Mouse (Mus musculus) right cerebral cortex, postnatal 10 days (tissue): ENCODE results near the gene Phtf2.
A peak's percentile ranks its signal among the peaks of the same experiment; 100 is the strongest.
"Not testable (repeated sequence)": the region's sequence is repeated elsewhere in the genome, so short reads cannot be mapped to it uniquely, and the experiment has no call there.

Experiments
- DNase-seq, 2 experiments: peaks; one replicate each; pipeline ENCODE4 v3.0.0; 2021; ENCODE audit warnings: low spot score in 2 of 2

Phtf2 gene

DNA sequence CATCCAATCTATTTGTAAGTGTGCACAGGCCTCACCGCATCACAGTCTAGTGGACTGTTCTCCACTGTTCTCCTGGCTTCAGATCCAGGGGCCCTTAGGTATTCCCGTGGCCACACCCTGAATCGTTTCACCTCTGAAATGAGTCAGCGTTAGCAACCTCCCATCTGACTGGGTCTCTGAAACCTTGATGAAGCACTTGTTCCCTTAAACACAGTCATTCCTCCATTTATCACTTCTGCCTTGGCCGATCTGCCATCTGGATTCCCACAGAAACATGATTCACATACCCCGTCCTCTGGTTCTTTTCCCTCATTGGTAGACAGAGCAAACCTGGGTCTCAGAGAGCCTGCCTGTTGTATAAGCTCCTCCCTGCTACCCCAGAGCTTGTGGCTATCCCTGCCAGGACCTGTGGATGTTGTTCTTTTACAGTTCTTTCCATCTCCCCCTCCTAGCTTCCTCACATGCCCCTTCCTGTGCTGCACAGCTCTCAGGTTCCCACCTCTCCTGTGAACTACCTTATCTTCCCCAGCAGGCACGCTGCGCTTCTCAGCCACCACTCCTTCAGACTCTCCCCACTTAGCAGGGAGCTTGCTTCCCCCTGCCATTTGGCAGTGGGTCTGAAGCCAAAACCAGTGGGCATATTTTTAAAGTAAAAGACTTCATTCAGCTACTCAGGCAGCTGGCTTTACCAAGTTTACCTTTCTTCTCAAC, 103.5 kb downstream of the Phtf2 start:
- no peak for DNase-seq

DNA sequence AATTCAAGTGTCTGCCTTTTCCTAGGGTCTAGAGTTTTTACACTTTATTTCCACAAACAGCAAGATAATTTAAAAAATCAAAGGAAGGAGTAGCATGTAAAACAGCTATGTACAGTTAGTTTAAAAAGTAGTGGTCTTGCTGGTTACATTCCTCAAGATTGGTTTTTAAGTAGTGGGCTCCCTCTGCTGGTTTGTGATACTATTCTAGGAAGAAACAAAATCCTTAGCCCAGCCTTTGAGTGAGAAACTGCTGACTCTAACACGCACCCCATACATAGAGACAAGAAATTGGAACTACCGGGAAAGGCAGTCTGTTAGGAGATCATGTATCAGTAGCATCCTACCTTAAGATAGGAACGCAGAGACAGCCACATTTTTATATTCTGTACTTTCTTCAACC, 108.6 kb downstream of the Phtf2 start:
- peak in 1 of 2 experiments; percentile 43 for DNase-seq

DNA sequence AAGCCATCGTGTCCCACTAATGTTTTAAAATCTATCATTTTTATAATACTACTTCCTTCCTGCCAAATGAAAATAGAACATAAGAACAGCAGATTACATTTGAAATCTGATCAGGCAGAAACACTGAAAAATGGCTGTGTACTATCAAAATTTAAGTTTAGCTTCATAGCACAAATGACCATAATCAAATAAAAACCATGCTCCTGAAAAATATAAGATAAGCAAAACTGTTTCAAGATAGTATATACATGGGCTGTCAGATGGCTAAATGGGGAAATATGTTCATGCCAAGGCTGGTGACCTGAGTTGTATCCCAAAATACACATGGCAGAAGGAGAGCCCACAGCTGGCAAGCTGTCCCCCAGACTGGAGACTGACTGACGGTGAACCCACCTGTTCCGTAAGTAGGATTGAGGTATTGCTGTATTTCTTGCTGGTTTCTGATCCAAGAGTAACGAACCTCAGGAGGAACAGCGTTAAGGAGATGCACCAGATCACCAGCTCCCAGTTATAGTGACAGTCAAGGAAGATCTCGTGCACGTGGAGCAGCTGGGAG, 116.5 kb downstream of the Phtf2 start:
- no peak for DNase-seq

DNA sequence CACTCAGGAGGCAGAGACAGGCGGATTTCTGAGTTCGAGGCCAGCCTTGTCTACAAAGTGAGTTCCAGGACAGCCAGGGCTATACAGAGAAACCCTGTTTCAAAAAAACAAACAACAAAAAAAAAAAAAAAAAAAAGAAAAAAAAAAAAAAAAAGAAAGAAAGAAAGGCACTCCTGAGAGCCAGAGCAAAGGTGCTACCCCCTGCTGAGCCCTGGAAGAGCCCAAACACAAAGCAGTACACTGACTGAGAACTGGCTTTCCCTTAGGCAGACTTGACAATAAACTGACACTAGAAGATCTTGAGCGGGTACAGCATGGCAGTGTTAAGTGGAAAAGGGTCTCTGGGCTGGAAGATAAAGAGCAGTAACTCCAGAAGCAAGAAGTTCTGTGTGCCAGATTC, 119.5 kb downstream of the Phtf2 start:
- not testable (repeated sequence) for DNase-seq

DNA sequence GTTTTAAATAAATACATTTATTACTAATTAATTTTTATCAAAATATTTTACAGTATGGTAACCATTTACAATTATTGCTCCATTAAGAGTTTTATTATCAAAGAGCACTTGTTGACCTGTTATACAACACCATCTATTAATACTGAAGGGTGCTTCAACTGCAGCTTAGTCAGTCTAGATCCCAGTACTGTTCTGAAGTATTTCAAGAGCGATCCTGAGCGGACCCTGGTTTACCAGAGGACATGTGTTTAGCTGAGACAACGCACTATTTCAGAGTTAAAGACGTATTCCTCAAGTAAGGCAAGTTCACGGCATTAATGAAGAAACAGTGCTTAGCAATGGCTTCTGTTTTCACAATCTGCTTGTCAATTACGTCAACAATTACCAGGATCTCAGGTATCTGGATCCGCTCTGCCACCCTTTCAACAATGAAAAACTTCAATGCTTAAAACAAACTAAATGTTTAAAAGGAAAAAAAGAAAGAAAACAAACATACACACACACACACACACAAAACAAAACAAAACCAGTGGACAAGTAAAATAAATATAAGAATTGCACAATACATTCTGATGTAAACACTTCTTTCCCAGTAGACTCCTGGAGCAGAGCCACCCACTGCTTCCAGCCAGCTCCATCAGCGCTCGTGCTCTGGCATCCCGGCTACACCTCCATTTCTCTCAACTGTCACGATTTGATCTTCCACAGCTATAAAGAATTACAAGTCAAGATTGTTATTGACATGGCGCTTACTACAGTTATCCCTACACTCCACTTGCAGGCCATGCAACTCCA, 121.4 kb downstream of the Phtf2 start:
- no peak for DNase-seq

DNA sequence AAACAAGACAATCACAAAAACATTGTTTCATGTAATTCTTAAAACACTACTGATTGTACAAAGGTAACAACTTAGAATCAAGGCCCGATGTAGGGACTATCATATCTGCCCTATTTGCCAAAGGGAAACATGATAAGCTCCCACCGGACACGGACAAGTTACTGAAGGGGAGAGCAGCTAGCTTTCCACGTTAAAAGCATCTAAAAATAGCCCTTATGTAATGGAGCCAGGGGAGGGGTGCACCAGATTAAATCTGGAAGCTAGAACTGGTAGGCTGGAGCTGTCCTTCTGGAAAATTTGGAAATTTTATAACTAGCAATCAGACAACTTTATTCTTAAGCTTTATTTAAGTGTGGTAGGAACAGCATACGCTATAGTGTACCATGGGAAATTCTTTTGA, 122.2 kb downstream of the Phtf2 start:
- no peak for DNase-seq

DNA sequence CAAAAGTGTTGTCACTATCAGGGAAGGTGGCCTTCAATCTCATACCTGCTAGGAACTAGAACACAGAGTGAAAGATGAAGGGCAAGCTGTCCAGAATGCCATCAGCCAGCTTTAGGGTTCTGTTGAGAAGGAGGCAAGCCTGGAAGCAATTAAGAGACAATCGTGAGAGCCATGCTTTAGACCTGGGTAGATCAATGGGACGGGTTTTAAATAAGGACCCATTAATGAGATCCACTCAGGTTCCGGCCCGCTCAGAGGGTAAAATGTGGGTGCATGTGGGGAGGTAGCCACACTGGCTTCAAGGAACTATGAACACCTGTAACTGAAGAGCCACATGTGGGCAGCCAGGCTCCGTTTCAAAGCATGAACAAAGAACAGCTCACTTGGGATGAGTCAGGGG, 128.0 kb downstream of the Phtf2 start:
- DNase-seq: no peak

DNA sequence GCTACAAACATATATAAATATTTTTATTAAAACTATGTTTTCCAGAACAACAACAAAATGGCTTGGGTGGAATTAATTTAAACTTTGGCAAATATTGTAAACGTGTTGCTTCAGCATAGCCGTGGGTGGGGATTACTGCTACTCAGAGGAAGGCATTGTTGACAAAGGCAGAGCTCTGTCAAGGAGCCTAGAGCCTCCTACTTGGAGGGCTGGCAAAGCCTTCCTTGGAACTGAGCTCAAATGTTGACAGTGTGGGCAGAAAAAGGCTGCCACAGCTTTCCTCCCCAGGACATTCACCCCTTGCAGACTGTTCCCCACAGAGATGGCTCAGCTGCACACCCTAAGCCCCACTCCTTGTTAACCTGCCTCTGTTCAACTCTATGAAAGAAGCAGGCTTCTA, 128.8 kb downstream of the Phtf2 start:
- DNase-seq: no peak

DNA sequence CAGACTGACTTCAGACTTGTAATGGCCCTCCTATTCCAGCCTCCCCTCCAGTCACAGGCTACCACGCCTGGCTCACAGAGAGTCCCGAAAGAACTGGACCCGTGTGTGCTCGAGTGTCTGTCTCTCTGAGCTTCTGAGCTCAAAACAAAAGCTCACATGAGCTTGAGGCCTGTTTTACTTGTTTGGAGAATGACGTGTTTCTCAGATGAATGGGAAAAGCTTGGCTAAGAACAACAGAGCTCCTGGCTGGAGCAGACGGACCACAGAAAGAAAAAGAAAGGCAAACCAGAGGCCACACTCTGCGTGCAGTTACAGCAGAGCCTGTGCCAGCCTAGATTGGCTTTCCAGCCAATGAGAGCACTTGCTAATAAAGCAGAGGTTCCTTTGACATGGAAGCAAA, 130.2 kb downstream of the Phtf2 start:
- DNase-seq: peak; percentile 38 to 43

DNA sequence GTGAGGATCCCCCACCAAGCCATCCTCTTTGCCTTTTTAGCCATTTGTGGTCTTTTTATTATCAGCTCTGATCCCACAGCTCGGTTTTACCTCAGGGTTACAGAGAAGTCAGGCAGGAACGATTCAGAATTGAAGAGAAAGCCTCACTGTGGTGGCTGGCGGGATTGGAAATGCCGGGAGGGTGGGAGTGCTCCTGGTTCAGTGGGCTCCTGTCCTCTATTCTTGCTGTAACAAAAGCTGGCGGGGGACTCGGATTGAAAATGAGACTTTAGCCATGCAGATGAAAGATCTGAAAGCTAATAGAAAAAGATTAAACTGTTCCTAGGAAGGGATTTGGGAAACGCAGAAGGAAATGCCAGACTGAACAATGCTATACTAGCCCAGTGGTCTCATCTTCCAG, 130.9 kb downstream of the Phtf2 start:
- DNase-seq: no peak

DNA sequence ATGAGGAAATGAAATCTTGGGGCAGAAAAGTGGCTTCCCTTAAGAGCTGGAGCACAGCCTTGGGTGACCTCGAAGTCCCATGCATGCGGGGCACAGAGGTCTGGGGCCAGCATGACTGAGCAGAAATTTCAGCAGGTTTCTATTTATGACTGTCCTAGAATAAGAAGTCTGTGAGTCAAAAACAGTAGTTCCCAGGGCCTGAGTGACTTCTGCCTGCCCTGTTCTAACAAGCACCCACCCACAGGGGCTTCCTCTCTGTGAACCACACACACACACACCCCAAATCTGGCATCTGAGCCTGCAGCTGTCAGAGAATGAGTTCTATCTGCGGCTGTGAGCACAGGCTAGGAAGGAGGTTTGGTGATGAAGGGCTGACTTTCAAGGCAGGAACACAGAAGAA, 132.4 kb downstream of the Phtf2 start:
- DNase-seq: no peak

DNA sequence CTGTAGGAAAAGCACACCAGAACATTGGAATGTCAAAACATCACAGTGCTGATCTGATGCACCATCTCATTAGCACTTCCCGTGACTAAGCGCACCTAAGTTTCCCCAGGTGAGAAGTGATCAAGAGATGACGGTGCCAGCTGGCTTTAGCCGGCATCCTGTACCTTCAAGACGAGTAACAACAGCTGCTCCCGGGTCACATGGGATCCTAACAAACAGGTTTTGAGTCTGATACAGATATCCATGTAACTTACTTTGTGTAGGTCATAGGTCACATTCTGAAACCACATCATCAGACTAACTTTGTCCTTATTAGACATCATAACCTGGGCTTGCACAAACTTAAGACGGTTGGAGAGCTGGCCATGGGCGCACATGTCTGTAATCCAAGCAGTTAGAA, 133.1 kb downstream of the Phtf2 start:
- DNase-seq: no peak

DNA sequence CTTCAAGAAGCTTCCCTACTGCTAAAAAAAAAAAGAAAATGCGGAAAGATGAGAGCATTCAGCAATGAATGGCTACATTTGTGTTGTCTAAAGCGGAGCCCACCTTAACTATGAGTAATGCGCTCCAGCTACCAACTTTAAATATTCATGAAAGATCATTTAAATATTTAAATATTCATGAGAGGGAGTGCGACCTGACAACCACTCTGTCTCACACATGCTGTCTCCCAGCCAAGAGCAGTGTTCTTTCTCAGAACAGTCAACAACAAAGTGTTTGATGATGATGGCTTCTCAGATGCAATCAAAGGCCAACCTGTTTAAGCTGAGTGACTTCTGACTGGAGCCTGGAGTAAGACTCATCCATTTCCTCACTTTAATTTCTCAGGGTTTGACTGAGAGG, 133.8 kb downstream of the Phtf2 start:
- no peak for DNase-seq

DNA sequence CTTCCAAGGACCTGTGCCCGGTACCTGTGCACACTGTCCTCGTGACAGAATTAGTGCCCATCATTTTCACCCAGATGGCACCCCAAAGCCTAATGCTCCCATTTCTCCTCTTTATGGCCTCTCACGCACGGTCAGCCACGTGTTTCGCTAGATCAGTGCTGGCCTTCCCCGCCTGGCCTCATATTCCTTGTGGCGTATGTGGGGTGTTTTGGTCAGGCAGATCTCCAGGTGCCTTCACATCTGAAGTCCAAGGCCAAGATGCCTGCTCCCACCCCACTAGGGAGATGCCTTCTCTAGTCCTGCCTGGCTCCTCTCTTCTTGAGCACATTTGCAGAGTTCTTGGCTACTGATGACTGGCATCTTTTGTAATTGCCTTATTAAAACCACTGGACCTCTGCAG, 140.0 kb downstream of the Phtf2 start:
- DNase-seq: no peak

DNA sequence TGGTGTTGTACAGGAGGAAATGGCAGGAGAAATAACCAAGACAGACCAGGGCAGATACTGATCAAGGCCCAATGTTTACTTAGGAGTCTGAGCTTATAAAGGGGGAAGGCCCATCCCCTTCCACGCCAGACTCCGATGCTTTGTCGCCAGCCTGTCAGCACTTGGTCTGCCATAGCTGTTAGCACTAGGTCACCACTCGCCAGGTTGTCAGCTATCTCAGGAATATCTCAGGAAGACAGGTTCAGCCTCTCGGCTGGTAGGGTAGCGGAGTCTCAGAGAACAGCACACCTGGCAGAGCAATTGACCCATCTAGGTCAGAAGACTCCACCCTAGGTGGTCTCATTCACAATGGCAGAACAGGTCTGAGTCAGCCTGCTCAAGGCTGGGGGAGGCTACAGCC, 140.7 kb downstream of the Phtf2 start:
- DNase-seq: no peak

DNA sequence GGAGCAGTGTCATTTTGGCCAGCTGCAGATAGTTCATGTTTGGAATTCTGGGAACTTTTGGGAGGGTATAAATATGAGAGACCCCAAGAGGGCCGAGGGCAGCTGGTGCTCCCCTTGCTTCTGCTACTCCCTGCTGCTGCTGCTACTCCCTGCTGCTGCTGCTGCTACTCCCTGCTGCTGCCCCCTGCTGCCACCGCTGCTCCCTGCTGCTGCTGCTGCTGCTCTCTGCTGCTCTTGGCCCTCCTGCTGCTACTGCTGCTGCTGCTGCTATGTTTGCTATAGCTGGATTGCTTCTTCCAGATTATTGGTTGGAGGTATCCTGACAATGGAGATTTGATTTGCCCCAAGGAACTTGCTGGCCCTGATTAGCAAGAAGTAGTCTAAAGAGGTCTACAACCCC, 143.1 kb downstream of the Phtf2 start:
- no peak for DNase-seq

DNA sequence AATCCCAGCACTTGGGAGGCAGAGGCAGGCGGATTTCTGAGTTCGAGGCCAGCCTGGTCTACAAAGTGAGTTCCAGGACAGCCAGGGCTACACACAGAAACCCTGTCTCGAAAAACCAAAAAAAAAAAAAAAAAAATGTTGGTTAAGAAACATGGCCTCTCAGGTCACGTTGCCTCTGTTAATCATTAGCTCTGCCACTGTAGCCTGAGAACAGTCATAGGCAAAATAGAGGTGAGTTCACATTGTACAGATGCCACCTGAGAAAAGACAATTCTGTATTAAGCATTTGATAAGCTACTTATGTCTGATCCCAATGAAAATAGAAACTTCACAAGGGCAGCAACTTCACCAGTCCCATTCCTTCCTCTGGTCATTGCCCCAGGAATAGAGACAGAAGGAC, 158.7 kb downstream of the Phtf2 start:
- not testable (repeated sequence) for DNase-seq

DNA sequence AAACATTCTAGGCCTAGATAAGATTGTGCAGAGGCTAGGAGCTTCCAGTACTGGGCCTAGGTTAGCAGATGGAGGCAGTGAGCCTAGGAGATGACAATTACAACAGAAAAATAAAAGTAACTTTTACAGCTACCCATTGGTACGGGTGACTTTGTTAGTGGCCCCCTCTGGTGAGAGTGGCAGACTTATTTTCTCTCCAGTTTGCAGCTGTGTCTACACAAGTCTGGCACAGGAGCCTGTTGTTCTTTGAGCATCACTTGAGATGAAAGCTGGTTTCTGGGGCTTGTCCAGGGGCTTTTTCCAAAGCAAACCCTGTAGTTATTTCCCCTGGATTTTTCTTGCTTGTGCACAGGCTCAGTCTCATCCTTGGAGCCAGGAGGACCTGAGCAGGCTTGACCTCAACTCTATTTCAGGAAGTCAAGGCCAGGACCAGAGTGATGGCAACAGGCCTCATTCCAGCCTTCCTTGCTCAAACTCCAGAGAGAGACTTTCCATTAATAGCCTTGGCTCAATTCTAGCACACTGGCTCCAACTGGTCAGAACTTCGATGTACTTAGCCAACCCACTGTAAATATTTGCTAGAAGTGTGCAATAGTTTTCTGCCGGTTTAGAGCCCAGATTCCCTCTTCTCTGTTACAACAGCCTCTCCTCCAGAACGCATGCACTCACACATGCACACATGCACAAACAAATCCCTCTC, 161.6 kb downstream of the Phtf2 start:
- DNase-seq: no peak

DNA sequence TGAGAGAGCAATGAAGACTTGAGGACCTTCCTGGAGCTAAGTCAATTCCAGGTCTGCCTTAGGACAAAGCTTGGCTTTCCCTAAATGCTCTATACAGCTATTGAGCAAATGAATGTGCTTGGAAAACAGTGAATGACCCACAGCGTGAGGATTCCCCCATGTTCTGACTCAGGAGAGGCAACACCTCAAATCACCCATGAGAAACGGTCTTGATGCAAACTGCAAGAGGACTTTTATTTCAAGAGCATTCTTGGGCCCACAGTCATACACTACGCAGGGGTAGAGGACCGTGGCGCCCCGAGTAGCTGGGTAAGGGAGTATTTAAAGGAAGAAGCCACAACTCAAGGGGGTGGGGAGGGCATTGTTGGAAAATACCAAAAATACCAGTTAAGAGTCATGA, 165.9 kb downstream of the Phtf2 start:
- not testable (repeated sequence) for DNase-seq

DNA sequence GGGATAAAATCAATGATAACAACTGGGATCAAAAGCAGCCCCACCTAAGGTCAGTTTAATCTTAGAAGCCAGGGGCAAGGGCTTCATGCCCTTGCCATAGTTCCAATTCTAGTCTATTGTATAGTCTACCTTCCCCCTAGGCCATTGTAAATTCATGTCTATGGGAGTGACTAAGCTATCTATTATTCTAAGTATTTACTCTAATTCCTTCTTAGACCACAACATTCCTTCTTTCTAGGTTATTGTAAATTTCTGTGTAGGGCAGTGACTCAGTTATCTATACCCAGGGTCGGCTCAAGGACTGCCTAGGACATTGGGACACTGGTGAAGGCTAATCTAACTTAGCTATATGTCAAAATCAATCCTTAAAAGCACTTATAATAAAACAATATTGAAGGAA, 167.3 kb downstream of the Phtf2 start:
- DNase-seq: not testable (repeated sequence)

DNA sequence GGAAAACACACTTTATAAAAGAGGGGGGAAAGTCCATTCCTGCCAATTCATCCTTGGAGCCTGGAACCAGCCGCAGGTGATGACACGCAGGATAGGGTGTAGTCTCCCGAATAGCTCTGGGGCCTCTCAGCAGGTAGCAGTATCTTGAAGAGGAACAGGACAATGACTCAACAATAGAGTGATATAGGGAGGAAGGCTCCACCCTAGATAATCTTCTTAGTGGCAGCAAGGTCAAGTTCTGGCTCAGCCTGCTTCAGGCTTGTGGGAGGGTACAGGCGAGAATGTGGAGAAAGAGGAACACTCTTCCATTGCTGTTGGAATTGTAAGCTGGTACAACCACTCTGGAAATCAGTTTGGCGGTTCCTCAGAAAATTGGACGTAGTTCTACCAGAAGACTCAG, 171.1 kb downstream of the Phtf2 start:
- not testable (repeated sequence) for DNase-seq
